Mouse (Mus musculus) cortical plate, adult 2 months (tissue): ENCODE results near the gene Ints1.

Experiments
- CTCF ChIP-seq: fragments of 200-500 bp; IDR thresholded peaks from 2 replicates; pipeline ENCODE4 v1.5.1; 2011; ENCODE audit warnings: mild to moderate bottlenecking, control low read depth, low read length; ENCODE audit not compliant: insufficient read depth; ENCODE audit errors: extremely low read depth
- POLR2A ChIP-seq: fragments of 200-500 bp; IDR thresholded peaks from 2 replicates; pipeline ENCODE4 v1.6.1; 2011; ENCODE audit warnings: mild to moderate bottlenecking, low read length, control low read depth; ENCODE audit not compliant: insufficient read depth; ENCODE audit errors: extremely low read depth

DNA sequence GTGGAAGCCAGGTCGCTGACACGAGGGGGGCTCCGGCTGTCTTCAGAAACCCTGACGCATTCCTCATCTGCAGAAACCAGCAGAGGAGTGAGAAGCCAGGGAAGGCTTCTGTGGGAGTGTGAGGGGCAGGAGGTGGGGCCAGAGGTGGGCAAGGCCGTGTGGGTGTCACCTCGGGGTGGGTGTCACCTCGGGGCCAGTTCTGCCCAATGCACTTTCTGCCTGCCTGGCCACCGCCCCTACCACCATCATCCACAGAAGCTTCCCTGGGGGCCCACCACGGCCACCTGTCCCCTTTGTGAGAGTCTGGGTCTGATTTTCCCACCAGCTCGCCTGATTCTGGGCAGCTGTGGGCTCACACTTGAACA lies 37.6 kb upstream of the Ints1 start:
- TF ChIP-seq POLR2A = no peak
- TF ChIP-seq CTCF = no peak
